ENCODE assay signal across 26 mouse cellular contexts in genomic region chr10:21391286-21391685, GRCm38 (mm10). TPM values are rescaled to one million over a fixed set of nuclear protein-coding genes. Genes with fewer than 3 reads are reported as not detected.
DNase-seq lines count a peak whose midpoint lies in the region; ATAC-seq and TF ChIP-seq lines count a peak whose summit lies in the region.
"Had no signal": no experiment of that assay in that cellular context is flagged by ENCODE, and none has a peak within 500 bp of the region (broad histone marks: within the 10 kb centered on the region; RNA-seq: fewer than 3 reads in every experiment).

No protein-coding gene starts in this region.

- H3K9me3 ChIP-seq in heart, embryonic 10.5 days = no peaks in the 10 kb centered on the region
- H3K9me3 ChIP-seq in midbrain, postnatal 0 days (ENCODE audit: low read length) = no peaks in the 10 kb centered on the region
- no peaks in the 10 kb centered on the region for H3K9me3 ChIP-seq in midbrain, embryonic 15.5 days
- H3K9me3 ChIP-seq: embryonic facial prominence, embryonic 10.5 days; embryonic facial prominence, embryonic 12.5 days; forebrain, embryonic 13.5 days; forebrain, embryonic 15.5 days; G1E had no signal

- H3K9ac ChIP-seq in heart, adult 2 months (ENCODE audit: low read depth, low read length) = no peak overlapping the region
- no peak overlapping the region for H3K9ac ChIP-seq in midbrain, postnatal 0 days (replicated peaks; ENCODE audit: low read length, poor library complexity, severe bottlenecking)
- H3K9ac ChIP-seq in midbrain, embryonic 15.5 days = no peak overlapping the region
- H3K9ac ChIP-seq: embryonic facial prominence, embryonic 12.5 days; forebrain, embryonic 13.5 days; forebrain, embryonic 15.5 days; forebrain, postnatal 0 days had no signal

- no peaks in the 10 kb centered on the region for H3K27me3 ChIP-seq in heart, embryonic 10.5 days (ENCODE audit: insufficient read depth, poor library complexity, severe bottlenecking)
- H3K27me3 ChIP-seq in heart, adult 2 months (ENCODE audit: control insufficient read depth, insufficient read depth, low read length) = no peaks in the 10 kb centered on the region
- H3K27me3 ChIP-seq in midbrain, postnatal 0 days (ENCODE audit: insufficient read depth, low read length) = no peaks in the 10 kb centered on the region
- no peaks in the 10 kb centered on the region for H3K27me3 ChIP-seq in midbrain, embryonic 15.5 days (replicated peaks)
- H3K27me3 ChIP-seq: embryonic facial prominence, embryonic 12.5 days; forebrain, embryonic 13.5 days; forebrain, embryonic 15.5 days had no signal

- peaks cover 13% of the 10 kb centered on the region for H3K4me1 ChIP-seq in heart, embryonic 10.5 days
- no peaks in the 10 kb centered on the region for H3K4me1 ChIP-seq in heart, adult 2 months (ENCODE audit: control insufficient read depth, insufficient read depth, low read length)
- H3K4me1 ChIP-seq in midbrain, postnatal 0 days (ENCODE audit: insufficient read depth, low read length) = no peaks in the 10 kb centered on the region
- H3K4me1 ChIP-seq in midbrain, embryonic 15.5 days = no peaks in the 10 kb centered on the region
- H3K4me1 ChIP-seq: embryonic facial prominence, embryonic 10.5 days; embryonic facial prominence, embryonic 12.5 days; forebrain, embryonic 13.5 days; forebrain, embryonic 15.5 days had no signal

- WGBS in heart, embryonic 10.5 days = 66% methylated on average over 4 of the region's 4 CpGs
- 44% methylated on average over 4 of the region's 4 CpGs for WGBS in heart, adult 2 months
- 67% methylated on average over 4 of the region's 4 CpGs for WGBS in midbrain, postnatal 0 days
- 79% methylated on average over 4 of the region's 4 CpGs for WGBS in midbrain, embryonic 15.5 days

- no peak for ATAC-seq in midbrain, postnatal 0 days (ENCODE audit: low FRiP score)
- no peak for ATAC-seq in midbrain, embryonic 15.5 days (replicated peaks)
- ATAC-seq: activated CD4-positive, CD25-positive, alpha-beta regulatory T cell, adult 4 months; CD4-positive, CD25-positive, alpha-beta regulatory T cell, adult 4 months; forebrain, embryonic 13.5 days; forebrain, embryonic 15.5 days; forebrain, postnatal 0 days; Patski had no signal

- H3K4me2 ChIP-seq in midbrain, postnatal 0 days (ENCODE audit: low read depth, low read length, poor library complexity, severe bottlenecking) = no peak overlapping the region
- H3K4me2 ChIP-seq in midbrain, embryonic 15.5 days = no peak overlapping the region
- H3K4me2 ChIP-seq: embryonic facial prominence, embryonic 12.5 days; forebrain, embryonic 13.5 days; forebrain, embryonic 15.5 days had no signal

- H3K4me3 ChIP-seq in heart, embryonic 10.5 days = no peak overlapping the region
- no peak overlapping the region for H3K4me3 ChIP-seq in heart, adult 2 months
- H3K4me3 ChIP-seq in layer of hippocampus, adult 2 months = no peak overlapping the region
- no peak overlapping the region for H3K4me3 ChIP-seq in midbrain, postnatal 0 days (ENCODE audit: low read depth, low read length)
- no peak overlapping the region for H3K4me3 ChIP-seq in midbrain, embryonic 15.5 days
- H3K4me3 ChIP-seq: embryonic facial prominence, embryonic 10.5 days; embryonic facial prominence, embryonic 12.5 days; forebrain, embryonic 13.5 days; forebrain, embryonic 15.5 days had no signal

- DNase-seq in cerebellum, postnatal 10 days = peak; percentile 66
- no peak for DNase-seq in cerebellum, postnatal 25 days
- peak; percentile 27 for DNase-seq in heart, embryonic 10.5 days (ENCODE audit: low spot score)
- DNase-seq in heart, adult 2 months = no peak
- DNase-seq in layer of hippocampus, adult 2 months (ENCODE audit: low spot score in 2 of 2) = no peak
- no peak for DNase-seq in layer of hippocampus, adult 11-12 months (ENCODE audit: low spot score)
- DNase-seq in midbrain, postnatal 0 days (ENCODE audit: low spot score) = peak; percentile 30
- DNase-seq: adrenal gland, adult 8-10 months; adrenal gland, postnatal 14 days; adrenal gland, postnatal 36 days; B cell, adult 2 months; cerebellum, adult 11-12 months; cerebellum, adult 8-10 months; cerebellum, adult 9-11 months; forebrain, postnatal 0 days had no signal

- TF ChIP-seq POLR2A in heart, adult 2 months (IDR thresholded peaks at IDR 0.05; ENCODE audit: insufficient read depth, low read depth, low read length) = no peak

- TF ChIP-seq EP300 in heart, adult 2 months (IDR thresholded peaks at IDR 0.05; ENCODE audit: insufficient read depth, low read depth, low read length) = no peak

- no peak overlapping the region for H3K27ac ChIP-seq in heart, embryonic 10.5 days
- H3K27ac ChIP-seq in heart, adult 2 months = no peak overlapping the region
- H3K27ac ChIP-seq in layer of hippocampus, adult 2 months = 0 out of 2 replicates have a peak overlapping the region, but pooled peaks have one; percentile 5
- no peak overlapping the region for H3K27ac ChIP-seq in midbrain, postnatal 0 days (ENCODE audit: low read depth, low read length)
- H3K27ac ChIP-seq in midbrain, embryonic 15.5 days = no peak overlapping the region
- H3K27ac ChIP-seq: embryonic facial prominence, embryonic 10.5 days; embryonic facial prominence, embryonic 12.5 days; forebrain, embryonic 13.5 days; forebrain, embryonic 15.5 days had no signal

- no peaks in the 10 kb centered on the region for H3K36me3 ChIP-seq in heart, embryonic 10.5 days
- no peaks in the 10 kb centered on the region for H3K36me3 ChIP-seq in heart, adult 2 months (ENCODE audit: control insufficient read depth, insufficient read depth, low read length)
- no peaks in the 10 kb centered on the region for H3K36me3 ChIP-seq in midbrain, postnatal 0 days (ENCODE audit: insufficient read depth, low read length)
- H3K36me3 ChIP-seq in midbrain, embryonic 15.5 days (replicated peaks) = no peaks in the 10 kb centered on the region
- H3K36me3 ChIP-seq: embryonic facial prominence, embryonic 10.5 days; embryonic facial prominence, embryonic 12.5 days; forebrain, embryonic 15.5 days; G1E had no signal

- TF ChIP-seq CTCF in heart, adult 2 months (IDR thresholded peaks at IDR 0.05) = no peak
- TF ChIP-seq CTCF in layer of hippocampus, adult 2 months (conservative IDR thresholded peaks at IDR 0.05) = no peak
- no peak for TF ChIP-seq CTCF in midbrain, postnatal 0 days (IDR thresholded peaks at IDR 0.05)

- H3K79me2 ChIP-seq in heart, adult 2 months (replicated peaks; ENCODE audit: control insufficient read depth, insufficient read depth, low read length) = no peaks in the 10 kb centered on the region

- intact Hi-C loops in heart, adult 2 months (cut with DNase I) = no loop called here

RNA-seq across cellular contexts. Expression of gene Aldh8a1, which starts 14.2 kb away (rescaled TPM):
- 0.10 and 0.19 TPM in 2 replicates for polyA plus RNA-seq in heart, embryonic 10.5 days (2016; fragmentation: Nextera tagmentation; extraction: Ambion mirVana)
- total RNA-seq in heart, adult 2 months (2021) = not detected
- polyA plus RNA-seq in heart, adult 2 months (2012; rRNA removed) = 0.29 TPM in 1 of 2 replicates, not detected in the other
- under 1 TPM in 1 of 2 experiments, not detected in 1; 0.20 TPM for total RNA-seq in layer of hippocampus, adult 2 months (2021)
- 0.11 TPM in 1 of 2 replicates, not detected in the other for total RNA-seq in midbrain, postnatal 0 days (2014; rRNA removed)
- not detected in 2 replicates for polyA plus RNA-seq in midbrain, postnatal 0 days (2015; fragmentation: Nextera tagmentation; extraction: Ambion mirVana)
- 0.06 and 0.18 TPM in 2 replicates for polyA plus RNA-seq in midbrain, embryonic 15.5 days (2015; fragmentation: Nextera tagmentation; extraction: Ambion mirVana)
- total RNA-seq: adrenal gland, postnatal 36 days had no signal
- polyA plus RNA-seq: CD4-positive, CD25-positive, alpha-beta regulatory T cell, adult 4 months; embryonic facial prominence, embryonic 14.5 days; forebrain, embryonic 11.5 days; forebrain, embryonic 15.5 days; forebrain, postnatal 0 days; G1E had no signal

Comparison
In these comparisons a context has a peak if more than half of its experiments do, and no peak if none do; other contexts are left out.
1. DNase-seq: peak in cerebellum, postnatal 10 days (2 of 2), heart, embryonic 10.5 days (single experiment) and midbrain, postnatal 0 days (single experiment); none in cerebellum, postnatal 25 days (0 of 2), heart, adult 2 months (0 of 2), layer of hippocampus, adult 2 months (0 of 2) and layer of hippocampus, adult 11-12 months (single experiment).